Comparison of ENCODE assay signal across 17 mouse cellular contexts in the genomic region with DNA sequence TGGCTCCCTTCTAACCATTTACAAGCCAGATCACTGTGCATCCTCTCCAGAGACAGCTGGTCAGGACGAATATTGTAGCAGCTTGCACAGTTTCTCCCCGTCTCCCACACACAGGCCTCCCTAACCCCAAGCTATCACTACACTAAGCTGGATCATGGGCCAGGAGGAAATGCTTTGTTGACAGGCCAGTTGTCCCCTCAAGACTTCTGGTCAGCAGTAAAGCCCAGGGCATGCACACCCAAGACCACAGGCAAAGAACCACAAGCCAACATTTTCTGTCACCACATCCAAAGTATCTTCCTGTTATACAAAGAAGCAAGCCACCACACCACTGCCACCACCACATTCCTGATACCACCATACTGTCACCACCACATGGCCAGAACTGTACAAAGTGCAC.
"Had no signal": no experiment of that assay in that cellular context is flagged by ENCODE, and none has a peak within 500 bp of the region (broad histone marks: within the 10 kb centered on the region; RNA-seq: fewer than 3 reads in every experiment).

No protein-coding gene starts in this region.

- H3K36me3 ChIP-seq: midbrain, embryonic 10.5 days; midbrain, embryonic 13.5 days; midbrain, embryonic 15.5 days; neural tube, embryonic 13.5 days; neural tube, embryonic 15.5 days had no signal

- ATAC-seq: midbrain, embryonic 13.5 days; midbrain, embryonic 15.5 days had no signal

- H3K27me3 ChIP-seq: midbrain, embryonic 15.5 days; neural tube, embryonic 15.5 days had no signal

- H3K9me3 ChIP-seq: midbrain, embryonic 10.5 days; midbrain, embryonic 13.5 days; midbrain, embryonic 15.5 days; neural tube, embryonic 13.5 days; neural tube, embryonic 15.5 days had no signal

- H3K4me3 ChIP-seq: midbrain, embryonic 10.5 days; midbrain, embryonic 13.5 days; midbrain, embryonic 15.5 days; neural tube, embryonic 13.5 days; neural tube, embryonic 15.5 days had no signal

- H3K27ac ChIP-seq: midbrain, embryonic 10.5 days; midbrain, embryonic 13.5 days; midbrain, embryonic 15.5 days; neural tube, embryonic 13.5 days; neural tube, embryonic 15.5 days had no signal

- H3K9ac ChIP-seq: lung, embryonic 14.5 days; midbrain, embryonic 13.5 days; midbrain, embryonic 15.5 days; neural tube, embryonic 13.5 days; neural tube, embryonic 15.5 days had no signal

- H3K4me1 ChIP-seq: midbrain, embryonic 13.5 days; midbrain, embryonic 15.5 days; neural tube, embryonic 13.5 days had no signal

- H3K4me2 ChIP-seq: lung, embryonic 14.5 days; midbrain, embryonic 13.5 days; midbrain, embryonic 15.5 days; neural tube, embryonic 13.5 days; neural tube, embryonic 15.5 days had no signal

- DNase-seq: lung, adult 18-20 months; lung, embryonic 14.5 days; lung, postnatal 14 days; lung, postnatal 4 days; retina, postnatal 1 day; right cerebral cortex, adult 18-20 months; right cerebral cortex, postnatal 25 days; right cerebral cortex, postnatal 4 days; spleen, adult 18-20 months; thymus, adult 18-20 months; thymus, postnatal 14 days; thymus, postnatal 36 days had no signal
